Mouse (Mus musculus) forebrain, embryonic 15.5 days (tissue): Measurements from ENCODE around the gene Eml3. TPM values are rescaled to one million over a fixed set of nuclear protein-coding genes. Genes with fewer than 3 reads are reported as not detected.

Experiments used
- ATAC-seq: fragments of 200-750 bp; cut with Nextera tagmentation; replicated peaks from 2 replicates; pipeline ENCODE4 v1.8.0; 2017; ENCODE audit warnings: mild to moderate bottlenecking, moderate TSS enrichment, moderate library complexity
- H3K27ac ChIP-seq: fragments of 300-500 bp; sonication (generic); replicated peaks from 2 replicates; pipeline ENCODE4 v1.5.1; 2015; ENCODE audit warnings: mild to moderate bottlenecking, inconsistent platforms
- H3K27me3 ChIP-seq: fragments of 300-500 bp; sonication (generic); 2 replicates; pipeline ENCODE4 v1.6.1; 2015; ENCODE audit warnings: inconsistent platforms
- H3K36me3 ChIP-seq: fragments of 300-500 bp; sonication (generic); 2 replicates; pipeline ENCODE4 v1.6.1; 2015; ENCODE audit warnings: mild to moderate bottlenecking, inconsistent platforms
- H3K4me1 ChIP-seq: fragments of 300-500 bp; sonication (generic); 2 replicates; pipeline ENCODE4 v1.6.1; 2015; ENCODE audit warnings: inconsistent platforms
- H3K4me2 ChIP-seq: fragments of 300-500 bp; sonication (generic); replicated peaks from 2 replicates; pipeline ENCODE4 v1.6.1; 2015; ENCODE audit warnings: mild to moderate bottlenecking, inconsistent platforms
- H3K4me3 ChIP-seq: fragments of 300-500 bp; sonication (generic); 2 replicates; pipeline ENCODE4 v1.5.1; 2015; ENCODE audit warnings: mild to moderate bottlenecking, inconsistent platforms
- H3K9ac ChIP-seq: fragments of 300-500 bp; sonication (generic); replicated peaks from 2 replicates; pipeline ENCODE4 v1.6.1; 2015; ENCODE audit warnings: mild to moderate bottlenecking, inconsistent platforms
- H3K9me3 ChIP-seq: fragments of 300-500 bp; sonication (generic); 2 replicates; pipeline ENCODE4 v1.6.1; 2016; ENCODE audit warnings: inconsistent platforms
- WGBS: fragments of 180-500 bp; shearing (Covaris S2); methylation state at CpG from one replicate; pipeline ENCODE4 v1.1.7; 2015; ENCODE audit warnings: mixed read lengths; 5-methylcytosine and 5-hydroxymethylcytosine counted together
- polyA plus RNA-seq: library from polyadenylated mRNA; unstranded; fragments of >200 nt; fragmentation: Nextera tagmentation; extraction: Ambion mirVana; gene quantifications from 2 replicates; pipeline ENCODE4 v1.2.1, GENCODE M21; 2015

Eml3 gene
- polyA plus RNA-seq, result 10.4 and 11.7 TPM in 2 replicates

DNA sequence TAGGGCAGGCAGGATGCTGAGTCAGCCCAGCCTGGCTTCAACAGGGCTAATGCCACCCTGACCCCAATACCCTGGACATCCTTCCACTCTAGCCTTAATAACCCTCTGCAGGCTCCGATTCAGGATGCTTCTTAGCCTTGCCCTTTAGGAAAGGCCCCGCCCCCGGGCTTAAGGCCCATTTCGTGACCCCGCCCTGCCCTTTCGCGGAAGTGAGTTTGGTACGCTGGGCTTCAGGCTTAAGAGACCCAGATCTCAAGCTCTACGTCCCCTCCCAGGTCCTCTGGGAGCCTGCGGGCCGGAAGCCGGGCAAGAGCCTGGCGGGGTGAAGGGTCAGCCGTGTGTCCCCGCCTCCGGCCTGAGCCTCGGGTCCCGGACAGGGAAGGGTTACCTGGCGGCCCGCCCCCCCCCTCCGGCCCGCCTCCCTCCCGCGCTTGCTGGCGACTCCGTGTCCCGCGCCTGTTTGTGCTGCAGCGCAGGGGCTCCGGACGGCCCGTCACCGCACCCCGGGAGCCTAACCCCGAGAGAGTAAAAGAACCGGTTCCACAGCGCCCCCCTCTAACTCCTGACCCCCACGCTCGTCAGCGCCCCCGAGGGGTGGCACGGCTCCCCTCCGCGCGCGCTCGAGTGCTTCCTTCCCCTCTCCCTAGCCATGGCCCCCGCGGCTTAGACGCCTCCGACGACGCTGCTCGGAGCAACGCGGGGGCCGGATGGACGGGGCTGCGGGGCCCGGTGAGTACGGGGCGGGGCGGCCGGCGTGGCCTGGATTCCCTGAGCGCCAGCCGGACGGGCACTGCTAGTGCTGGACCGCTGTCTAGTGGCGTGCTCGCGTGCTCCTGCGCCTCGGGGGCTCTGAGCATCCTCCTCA, at the start of gene Eml3, which contains the start of gene Rom1:
Eml3 (plus strand) TSS at position 329 of the 865 bp plus-strand sequence.
Rom1 (minus strand) TSS at position 133 of the 865 bp plus-strand sequence.
- WGBS, result under 1% methylated on average over 64 of the region's 74 CpGs
- Histone ChIP-seq H3K36me3 (peaks cover 26% of the 10 kb centered on the region), H3K4me2 (peak within 1 kb of the TSS; percentile 67), H3K4me1 (peaks cover 16% of the 10 kb centered on the region), H3K27me3 (no peaks in the 10 kb centered on the region), H3K9ac (peak within 1 kb of the TSS; percentile 59), H3K27ac (peak within 1 kb of the TSS; percentile 12; the same call in 1 of the 2 replicates), H3K9me3 (no peaks in the 10 kb centered on the region), H3K4me3 (peak within 1 kb of the TSS; percentile 50)
- peak; percentile 64 for ATAC-seq

DNA sequence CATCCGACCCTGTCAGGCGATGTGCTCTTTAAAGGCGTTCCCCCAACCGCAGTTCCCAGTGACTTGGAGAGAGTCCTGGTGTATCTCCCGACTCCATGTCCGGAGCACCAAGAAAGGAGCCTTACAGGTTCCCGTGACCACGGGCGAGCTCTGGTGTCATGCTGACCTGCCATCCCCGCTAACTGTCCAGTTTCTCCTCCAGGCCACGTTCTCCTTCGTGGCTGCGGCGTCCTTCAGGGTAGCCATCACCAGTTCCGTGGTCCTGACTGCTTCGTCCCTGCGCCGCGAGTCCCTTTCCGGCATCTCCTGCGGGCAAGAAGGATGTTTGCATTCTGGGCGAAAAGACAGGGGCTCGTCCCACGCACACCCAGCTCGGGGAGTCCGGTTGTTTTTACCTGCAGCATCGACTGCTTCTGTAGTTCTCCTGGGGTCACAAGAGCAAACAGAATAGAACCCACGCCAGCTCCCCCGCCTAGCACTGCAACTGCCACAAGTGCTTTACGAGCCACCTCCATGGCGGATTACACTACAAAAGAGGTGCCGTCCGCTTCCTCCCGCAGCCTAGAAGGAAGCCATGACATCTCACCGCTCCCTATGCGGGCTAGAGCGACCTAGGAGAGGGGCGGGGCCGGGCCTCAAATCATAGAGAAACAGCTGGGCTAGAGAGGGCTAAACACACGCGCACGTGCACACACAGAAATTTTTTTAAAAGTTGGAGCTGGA, 48.9 kb upstream of the Eml3 start, which contains the start of gene Uqcc3:
Uqcc3 (minus strand) TSS at position 613 of the 723 bp plus-strand sequence.
- ATAC-seq, result peak; percentile 97

DNA sequence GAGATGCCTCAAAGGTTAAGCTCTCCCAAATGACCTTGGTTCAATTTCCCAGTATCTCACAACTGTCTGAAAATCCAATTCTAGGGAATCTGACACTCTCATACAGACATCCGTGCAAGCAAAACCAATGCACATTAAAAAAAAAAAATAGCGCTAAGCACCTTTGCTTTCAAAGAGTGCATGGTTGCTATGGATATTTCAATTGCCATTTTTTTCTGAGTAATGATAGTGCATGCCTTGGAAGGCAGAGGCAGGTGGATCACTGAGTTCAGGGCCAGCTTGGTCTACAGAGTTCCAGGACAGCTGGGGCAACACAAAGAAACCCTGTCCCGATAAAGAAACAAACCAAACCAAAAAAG, 48.3 kb upstream of the Eml3 start:
- H3K4me2 ChIP-seq, result peak overlapping the region; percentile 80
- H3K9ac ChIP-seq, result peak overlapping the region; percentile 83
- ATAC-seq, result peak; percentile 17; the same call in 1 of the 2 replicates
- H3K36me3 ChIP-seq, result peaks cover 11% of the 10 kb centered on the region
- H3K4me1 ChIP-seq, result peaks cover 12% of the 10 kb centered on the region
- no peaks in the 10 kb centered on the region for H3K9me3 ChIP-seq
- H3K4me3 ChIP-seq, result peak overlapping the region; percentile 53
- WGBS, result 12% methylated on average over 3 of the region's 3 CpGs
- H3K27me3 ChIP-seq, result no peaks in the 10 kb centered on the region
- no peak overlapping the region for H3K27ac ChIP-seq

More for the DNA sequence above, 48.9 kb upstream of the Eml3 start, which contains the start of gene Uqcc3:
- Histone ChIP-seq H3K9ac (peak within 1 kb of the TSS; percentile 83), H3K4me2 (peak within 1 kb of the TSS; percentile 80), H3K27ac (peak within 1 kb of the TSS; percentile 53), H3K36me3 (peaks cover 16% of the 10 kb centered on the region), H3K4me1 (peaks cover 12% of the 10 kb centered on the region), H3K4me3 (peak within 1 kb of the TSS; percentile 53), H3K27me3 (no peaks in the 10 kb centered on the region), H3K9me3 (no peaks in the 10 kb centered on the region)
- under 1% methylated on average over 42 of the region's 42 CpGs for WGBS

DNA sequence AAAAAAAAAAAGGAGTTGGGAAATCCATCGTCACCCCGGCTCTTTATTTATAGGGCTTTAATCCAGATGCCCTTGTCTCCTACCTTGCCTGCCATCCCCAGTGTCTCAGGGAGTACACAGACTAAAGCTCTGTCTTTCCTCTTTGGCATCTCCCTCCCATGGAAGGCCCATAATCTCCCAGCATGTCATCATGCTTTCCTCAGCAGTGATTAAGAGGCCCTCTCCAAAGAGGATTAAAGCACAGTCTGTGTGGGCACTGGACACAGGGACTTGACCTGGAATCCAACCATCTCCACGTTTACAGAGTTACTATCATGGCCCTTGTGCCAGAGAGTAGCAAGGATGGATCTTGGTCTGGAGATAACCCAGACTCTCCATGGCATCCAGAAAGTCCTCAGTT, 45.7 kb upstream of the Eml3 start, which contains the start of the genes Lbhd1 and Gm49403:
Lbhd1 (plus strand) TSS at position 117 of the 400 bp plus-strand sequence.
Gm49403 (plus strand) TSS at position 315 of the 400 bp plus-strand sequence.
- no peaks in the 10 kb centered on the region for H3K36me3 ChIP-seq
- 79% methylated on average over 3 of the region's 3 CpGs for WGBS
- no peak within 1 kb of the TSS for H3K4me2 ChIP-seq

DNA sequence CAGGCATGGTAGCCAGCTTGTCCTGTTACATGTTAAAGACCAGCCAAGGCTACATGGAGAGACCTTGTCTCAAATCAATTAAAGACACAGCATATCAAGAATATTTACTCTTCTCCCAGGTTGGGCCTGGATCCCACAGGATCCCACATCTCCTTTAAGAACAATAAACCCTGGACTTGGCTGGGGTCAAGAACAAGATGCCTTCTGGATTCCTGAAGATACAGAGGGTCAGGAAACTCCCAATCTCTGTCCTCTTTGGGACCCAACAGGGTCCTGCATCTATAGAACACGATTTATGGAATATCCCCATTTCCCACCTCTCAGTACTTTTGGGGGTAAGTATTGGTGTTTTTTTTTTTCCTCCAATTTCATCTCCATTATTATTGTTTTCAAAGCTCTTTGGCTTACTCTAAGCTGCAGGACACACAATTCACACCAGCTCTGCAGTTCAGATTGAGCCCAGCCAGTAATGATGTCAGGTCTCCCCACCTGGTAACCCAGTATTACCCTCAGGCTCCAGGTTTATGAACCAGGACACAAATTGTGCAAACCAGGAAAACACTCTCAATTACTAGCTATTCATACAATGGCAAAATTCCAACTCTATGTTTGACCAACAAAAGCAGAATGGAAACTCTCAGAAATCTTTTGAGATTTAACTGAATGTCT, 42.3 kb upstream of the Eml3 start:
- H3K9ac ChIP-seq, result no peak overlapping the region
- peak overlapping the region; percentile 85; the same call in 1 of the 2 replicates for H3K4me2 ChIP-seq
- H3K27ac ChIP-seq, result no peak overlapping the region
- ATAC-seq, result no peak
- H3K4me3 ChIP-seq, result no peak overlapping the region
- H3K27me3 ChIP-seq, result no peaks in the 10 kb centered on the region
- peaks cover 11% of the 10 kb centered on the region; the same call in 1 of the 2 replicates for H3K36me3 ChIP-seq
- no peaks in the 10 kb centered on the region for H3K9me3 ChIP-seq
- WGBS, result 56% methylated on average over 1 of the region's 1 CpGs
- peaks cover 21% of the 10 kb centered on the region for H3K4me1 ChIP-seq

More for the DNA sequence above, 45.7 kb upstream of the Eml3 start, which contains the start of the genes Lbhd1 and Gm49403:
- H3K9ac ChIP-seq, result no peak within 1 kb of the TSS
- no peaks in the 10 kb centered on the region for H3K9me3 ChIP-seq
- no peak within 1 kb of the TSS for H3K27ac ChIP-seq
- H3K27me3 ChIP-seq, result no peaks in the 10 kb centered on the region
- no peak for ATAC-seq
- H3K4me1 ChIP-seq, result peaks cover 24% of the 10 kb centered on the region
- no peak within 1 kb of the TSS for H3K4me3 ChIP-seq

DNA sequence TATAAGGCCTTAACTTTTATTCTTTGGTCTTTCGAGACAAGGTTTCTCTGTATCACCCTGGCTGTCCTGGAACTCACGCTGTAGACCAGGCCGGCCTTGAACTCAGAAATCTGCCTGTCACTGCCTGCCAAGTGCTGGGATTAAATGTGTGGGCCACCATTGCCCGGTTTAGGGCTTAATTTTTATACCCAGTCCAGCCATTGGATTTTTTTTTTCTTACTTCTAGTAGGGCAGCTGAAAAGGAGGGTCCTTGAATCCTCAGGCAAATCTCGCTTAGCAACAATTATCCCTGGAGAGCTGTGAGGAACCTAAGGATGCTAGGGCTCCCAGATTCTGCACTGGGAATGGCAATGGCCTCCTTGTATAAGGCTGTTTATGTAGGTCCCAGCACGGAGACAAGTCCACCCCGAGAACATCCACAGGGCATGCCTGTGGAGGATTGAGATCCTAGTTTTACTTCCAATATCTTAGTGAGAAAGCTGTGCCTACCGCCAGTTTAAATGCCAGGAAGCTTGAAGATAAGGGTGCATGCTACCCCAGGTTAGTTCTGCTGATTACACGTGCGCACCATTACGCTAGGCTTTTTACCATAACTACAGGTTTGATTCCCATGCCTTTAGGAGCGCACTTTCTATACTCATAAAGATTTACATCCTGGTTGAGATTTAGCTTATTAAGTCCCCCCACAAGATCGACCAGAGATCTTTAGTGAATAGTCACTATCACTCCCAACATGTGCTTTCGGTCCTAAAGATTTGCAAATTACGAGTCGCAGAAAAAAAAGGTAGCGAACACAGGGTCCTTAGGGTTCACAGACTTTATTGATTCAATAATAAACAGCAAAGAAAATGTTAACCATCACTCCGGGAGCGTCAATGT, 41.5 kb upstream of the Eml3 start:
- WGBS, result 13% methylated on average over 19 of the region's 19 CpGs
- Histone ChIP-seq H3K4me3 (peak overlapping the region; percentile 75), H3K4me2 (peak overlapping the region; percentile 85), H3K4me1 (peaks cover 26% of the 10 kb centered on the region), H3K27me3 (no peaks in the 10 kb centered on the region), H3K9ac (peak overlapping the region; percentile 76), H3K9me3 (no peaks in the 10 kb centered on the region), H3K36me3 (peaks cover 11% of the 10 kb centered on the region; the same call in 1 of the 2 replicates), H3K27ac (peak overlapping the region; percentile 91)
- no peak for ATAC-seq

DNA sequence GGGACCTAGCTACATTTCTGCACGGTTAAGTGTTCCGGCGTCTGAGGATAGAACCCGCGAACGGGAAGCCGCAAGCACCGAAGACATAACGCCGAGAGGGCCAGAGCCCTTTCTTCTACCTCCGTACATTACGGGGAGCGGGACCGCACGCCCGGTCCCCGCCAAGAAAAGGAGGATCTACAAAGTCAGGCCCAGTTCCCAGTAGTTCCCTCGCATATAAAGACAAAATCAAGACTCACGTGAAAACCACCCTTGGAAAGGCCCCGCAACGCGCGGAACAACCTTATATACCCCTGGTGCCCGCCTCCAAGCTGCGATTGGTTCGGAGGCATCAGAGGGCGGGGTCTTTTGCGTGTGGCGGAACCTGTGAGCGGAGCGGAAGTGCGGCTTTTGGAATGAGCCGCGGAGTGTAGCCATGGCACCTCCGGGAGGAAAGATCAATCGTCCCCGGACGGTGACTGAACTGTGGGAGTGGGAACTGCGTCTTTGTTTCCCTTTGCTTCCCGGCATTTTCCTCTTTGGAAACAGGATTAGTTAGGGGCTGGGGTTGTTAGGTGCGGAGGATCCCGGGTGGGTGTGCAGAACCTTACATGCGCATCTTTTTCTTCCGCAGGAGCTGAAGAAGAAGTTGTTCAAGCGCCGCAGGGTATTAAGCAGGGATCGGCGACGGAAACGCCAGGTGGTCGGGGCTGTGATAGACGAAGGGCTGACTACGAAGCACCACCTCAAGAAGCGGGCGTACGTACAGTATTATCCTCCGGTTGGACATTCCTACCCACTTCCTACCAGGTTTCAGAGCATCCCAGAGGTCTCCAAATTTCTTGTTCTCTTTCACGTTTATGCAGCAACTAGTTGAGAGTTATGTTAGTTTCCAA, 40.6 kb upstream of the Eml3 start, which contains the start of the genes 1810009A15Rik and Gm49416:
1810009A15Rik (plus strand) TSS at position 343 of the 875 bp plus-strand sequence.
Gm49416 (plus strand) TSS at position 416 of the 875 bp plus-strand sequence.
- H3K4me1 ChIP-seq, result peaks cover 32% of the 10 kb centered on the region
- H3K9ac ChIP-seq, result peak within 1 kb of the TSS; percentile 76
- H3K36me3 ChIP-seq, result peaks cover 11% of the 10 kb centered on the region; the same call in 1 of the 2 replicates
- ATAC-seq, result peak; percentile 97
- peak within 1 kb of the TSS; percentile 91 for H3K27ac ChIP-seq
- H3K27me3 ChIP-seq, result no peaks in the 10 kb centered on the region
- peak within 1 kb of the TSS; percentile 85 for H3K4me2 ChIP-seq
- under 1% methylated on average over 58 of the region's 58 CpGs for WGBS
- peak within 1 kb of the TSS; percentile 75 for H3K4me3 ChIP-seq
- no peaks in the 10 kb centered on the region for H3K9me3 ChIP-seq

DNA sequence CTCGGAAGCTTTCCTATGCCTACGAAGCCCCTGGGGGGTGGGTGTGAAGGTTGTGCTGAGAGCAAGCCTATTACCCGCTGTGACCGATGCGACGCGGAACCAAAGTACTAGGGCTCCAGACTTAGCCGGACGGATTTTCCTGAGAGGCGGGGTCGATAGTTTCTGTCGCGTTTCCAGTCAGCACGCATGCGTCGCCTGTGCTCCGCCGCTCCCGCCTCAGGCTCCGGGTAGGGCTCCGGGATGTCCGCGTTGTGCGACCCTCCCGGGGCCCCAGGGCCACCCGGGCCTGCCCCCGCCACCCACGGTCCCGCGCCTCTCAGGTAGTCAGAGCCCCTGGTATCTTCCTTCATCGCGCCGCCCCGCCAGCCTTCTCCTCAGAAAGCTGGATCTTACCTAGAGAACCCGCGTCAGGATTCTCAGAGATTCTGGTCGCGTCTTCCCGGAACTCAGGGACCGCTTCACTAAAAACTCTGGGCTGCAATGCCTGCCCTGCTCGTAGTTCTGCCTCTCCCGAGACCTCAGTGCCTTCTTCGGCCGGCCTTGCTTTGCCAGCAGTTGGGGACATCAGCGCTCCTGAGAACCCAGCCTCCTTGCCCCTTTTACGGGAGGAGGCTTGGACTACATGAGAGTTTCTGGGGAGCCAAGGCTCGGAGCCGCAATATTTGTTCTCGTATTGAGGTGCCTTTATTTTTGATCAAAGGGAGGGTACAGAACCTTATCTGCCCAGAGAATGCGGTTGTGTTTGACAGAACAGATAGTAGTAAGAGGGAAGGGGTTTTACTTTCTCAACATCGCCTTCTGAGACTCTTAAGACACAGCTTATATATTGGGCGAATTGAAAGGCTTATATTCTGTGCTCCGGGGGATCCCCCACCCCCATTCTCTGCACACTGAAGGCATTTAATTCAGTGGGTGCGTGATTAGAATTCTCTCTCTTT, 36.3 kb upstream of the Eml3 start, which contains the start of gene Ints5:
Ints5 (plus strand) TSS at position 177 of the 938 bp plus-strand sequence.
- 2% methylated on average over 54 of the region's 54 CpGs for WGBS
- ATAC-seq, result peak; percentile 46
- no peaks in the 10 kb centered on the region for H3K27me3 ChIP-seq
- peaks cover 25% of the 10 kb centered on the region for H3K36me3 ChIP-seq
- H3K9ac ChIP-seq, result peak within 1 kb of the TSS; percentile 95
- peak within 1 kb of the TSS; percentile 92 for H3K4me2 ChIP-seq
- peaks cover 41% of the 10 kb centered on the region for H3K4me1 ChIP-seq
- peak within 1 kb of the TSS; percentile 86 for H3K4me3 ChIP-seq
- peak within 1 kb of the TSS; percentile 87 for H3K27ac ChIP-seq
- H3K9me3 ChIP-seq, result no peaks in the 10 kb centered on the region

GRCm38 (mm10) chr19:8895397-8895960, 33.9 kb upstream of the Eml3 start:
- Histone ChIP-seq H3K27me3 (no peaks in the 10 kb centered on the region), H3K36me3 (peaks cover 21% of the 10 kb centered on the region), H3K4me3 (no peak overlapping the region), H3K27ac (no peak overlapping the region), H3K4me2 (no peak overlapping the region), H3K9me3 (no peaks in the 10 kb centered on the region), H3K4me1 (peaks cover 43% of the 10 kb centered on the region), H3K9ac (no peak overlapping the region)
- ATAC-seq, result no peak
- WGBS, result 92% methylated on average over 9 of the region's 9 CpGs
